Mouse (Mus musculus): Measurements from ENCODE around the gene Pik3c2b. TPM values are rescaled to one million over a fixed set of nuclear protein-coding genes. Genes with fewer than 3 reads are reported as not detected.

The Pik3c2b gene
- polyA plus RNA-seq, 1 experiment: 11.9 TPM

- no peak for TF ChIP-seq POLR2A (IDR thresholded peaks at IDR 0.05; ENCODE audit: borderline replicate concordance, extremely low read depth, low read depth, low read length)
- no peak for TF ChIP-seq CTCF (IDR thresholded peaks at IDR 0.05; ENCODE audit: insufficient read depth, low read length)
- WGBS: 67% methylated on average over 9 of the region's 9 CpGs
- Histone ChIP-seq H3K4me3 (replicated peaks; ENCODE audit: extremely low read depth, low read depth, low read length) (no peak overlapping the region), H3K4me1 (ENCODE audit: control insufficient read depth, insufficient read depth, low read length) (peaks cover 2% of the 10 kb centered on the region; the same call in 1 of the 2 replicates)
- DNase-seq: no peak
Observed at GRCm38 (mm10) chr1:133127328-133127727, 81.9 kb downstream of the Pik3c2b start.

- 0 out of 2 replicates have a peak, but pooled peaks have one; percentile 6 for TF ChIP-seq POLR2A (IDR thresholded peaks at IDR 0.05; ENCODE audit: borderline replicate concordance, extremely low read depth, low read depth, low read length)
- no peak for TF ChIP-seq CTCF (IDR thresholded peaks at IDR 0.05; ENCODE audit: insufficient read depth, low read length)
- peaks cover 5% of the 10 kb centered on the region for H3K4me1 ChIP-seq (ENCODE audit: control insufficient read depth, insufficient read depth, low read length)
- peak; percentile 25 for DNase-seq
- WGBS: 56% methylated on average over 16 of the region's 16 CpGs
- H3K4me3 ChIP-seq (replicated peaks; ENCODE audit: extremely low read depth, low read depth, low read length): no peak overlapping the region
Observed at GRCm38 (mm10) chr1:133129471-133130221, 84.2 kb downstream of the Pik3c2b start.

GRCm38 (mm10) chr1:133130638-133131560 lies 85.4 kb downstream of the Pik3c2b start, which contains the start of gene Ppp1r15b:
Gene Ppp1r15b (plus strand): TSS chr1:133131143.
- Histone ChIP-seq H3K4me3 (replicated peaks; ENCODE audit: extremely low read depth, low read depth, low read length) (peak within 1 kb of the TSS; percentile 84), H3K4me1 (ENCODE audit: control insufficient read depth, insufficient read depth, low read length) (peaks cover 11% of the 10 kb centered on the region)
- TF ChIP-seq POLR2A (IDR thresholded peaks at IDR 0.05; ENCODE audit: borderline replicate concordance, extremely low read depth, low read depth, low read length) (peak; percentile 84; the same call in 1 of the 2 replicates), CTCF (IDR thresholded peaks at IDR 0.05; ENCODE audit: insufficient read depth, low read length) (no peak)
- under 1% methylated on average over 72 of the region's 72 CpGs for WGBS
- DNase-seq: peak; percentile 96

GRCm38 (mm10) chr1:133131561-133131905 lies 86.1 kb downstream of the Pik3c2b start:
- Histone ChIP-seq H3K4me1 (ENCODE audit: control insufficient read depth, insufficient read depth, low read length) (peaks cover 13% of the 10 kb centered on the region), H3K4me3 (replicated peaks; ENCODE audit: extremely low read depth, low read depth, low read length) (peak overlapping the region; percentile 84)
- TF ChIP-seq POLR2A (IDR thresholded peaks at IDR 0.05; ENCODE audit: borderline replicate concordance, extremely low read depth, low read depth, low read length): no peak
- no peak for TF ChIP-seq CTCF (IDR thresholded peaks at IDR 0.05; ENCODE audit: insufficient read depth, low read length)
- WGBS: 1% methylated on average over 35 of the region's 35 CpGs
- no peak for DNase-seq

- Histone ChIP-seq H3K4me1 (ENCODE audit: control insufficient read depth, insufficient read depth, low read length) (peaks cover 15% of the 10 kb centered on the region), H3K4me3 (replicated peaks; ENCODE audit: extremely low read depth, low read depth, low read length) (peak overlapping the region; percentile 84)
- no peak for DNase-seq
- under 1% methylated on average over 11 of the region's 11 CpGs for WGBS
- no peak for TF ChIP-seq CTCF (IDR thresholded peaks at IDR 0.05; ENCODE audit: insufficient read depth, low read length)
- no peak for TF ChIP-seq POLR2A (IDR thresholded peaks at IDR 0.05; ENCODE audit: borderline replicate concordance, extremely low read depth, low read depth, low read length)
Observed at GRCm38 (mm10) chr1:133131936-133132335, 86.5 kb downstream of the Pik3c2b start.

GRCm38 (mm10) chr1:133132388-133133326 lies 87.2 kb downstream of the Pik3c2b start:
- 2% methylated on average over 26 of the region's 26 CpGs for WGBS
- Histone ChIP-seq H3K4me1 (ENCODE audit: control insufficient read depth, insufficient read depth, low read length) (peaks cover 15% of the 10 kb centered on the region), H3K4me3 (replicated peaks; ENCODE audit: extremely low read depth, low read depth, low read length) (peak overlapping the region; percentile 84)
- TF ChIP-seq CTCF (IDR thresholded peaks at IDR 0.05; ENCODE audit: insufficient read depth, low read length): no peak
- TF ChIP-seq POLR2A (IDR thresholded peaks at IDR 0.05; ENCODE audit: borderline replicate concordance, extremely low read depth, low read depth, low read length): no peak
- DNase-seq: peak; percentile 23

GRCm38 (mm10) chr1:133133425-133133824 lies 88.0 kb downstream of the Pik3c2b start:
- peak overlapping the region; percentile 84 for H3K4me3 ChIP-seq (replicated peaks; ENCODE audit: extremely low read depth, low read depth, low read length)
- DNase-seq: no peak
- TF ChIP-seq CTCF (IDR thresholded peaks at IDR 0.05; ENCODE audit: insufficient read depth, low read length) (no peak), POLR2A (IDR thresholded peaks at IDR 0.05; ENCODE audit: borderline replicate concordance, extremely low read depth, low read depth, low read length) (no peak)
- H3K4me1 ChIP-seq (ENCODE audit: control insufficient read depth, insufficient read depth, low read length): peaks cover 15% of the 10 kb centered on the region
- 0% methylated on average over 2 of the region's 2 CpGs for WGBS

- DNase-seq: peak; percentile 24
- TF ChIP-seq POLR2A (IDR thresholded peaks at IDR 0.05; ENCODE audit: borderline replicate concordance, extremely low read depth, low read depth, low read length) (no peak), CTCF (IDR thresholded peaks at IDR 0.05; ENCODE audit: insufficient read depth, low read length) (no peak)
- Histone ChIP-seq H3K4me1 (ENCODE audit: control insufficient read depth, insufficient read depth, low read length) (peaks cover 15% of the 10 kb centered on the region), H3K4me3 (replicated peaks; ENCODE audit: extremely low read depth, low read depth, low read length) (peak overlapping the region; percentile 84)
- WGBS: 2% methylated on average over 4 of the region's 4 CpGs
Observed at GRCm38 (mm10) chr1:133134071-133134470, 88.6 kb downstream of the Pik3c2b start.
